Mouse (Mus musculus): ENCODE data around the gene Chst4.

- TF ChIP-seq CTCF (IDR thresholded peaks at IDR 0.05; ENCODE audit: low read depth) (no peak), EP300 (IDR thresholded peaks at IDR 0.05; ENCODE audit: low read depth) (no peak)
These were observed 324 bp downstream of the Chst4 start for GRCm38 (mm10) chr8:110039216-110039615.
